Mouse (Mus musculus): ENCODE results near the gene Cadps. TPM values are rescaled to one million over a fixed set of nuclear protein-coding genes. Genes with fewer than 3 reads are reported as not detected.

Cadps gene
- total and polyA plus RNA-seq, 3 experiments: 0.04 to 0.07 TPM; not detected in 1

DNA sequence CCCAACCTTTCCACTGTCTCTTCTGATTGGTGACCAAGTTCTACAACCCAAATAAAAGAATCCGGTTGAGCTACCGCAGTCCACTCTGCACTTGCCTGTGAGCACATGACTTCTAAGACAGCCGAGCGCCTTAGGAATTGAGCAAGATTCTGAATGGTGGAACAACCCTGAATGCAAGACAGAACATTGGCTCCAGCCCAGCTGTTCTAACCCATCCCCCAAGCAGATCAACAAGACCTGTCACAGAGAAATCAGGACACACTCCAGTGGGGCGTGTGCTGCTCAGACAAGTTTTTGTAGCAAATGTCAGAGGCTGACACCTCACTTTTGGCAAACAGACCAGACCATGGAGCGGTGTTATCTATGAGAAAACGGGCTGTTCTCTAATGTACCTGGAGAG, 431.7 kb downstream of the Cadps start:
- no peak overlapping the region for H3K9ac ChIP-seq (ENCODE audit: insufficient read depth, low read depth)
- H3K79me2 ChIP-seq (replicated peaks; ENCODE audit: control insufficient read depth, extremely low read depth, insufficient read depth, poor library complexity, severe bottlenecking): no peaks in the 10 kb centered on the region
- H3K4me1 ChIP-seq (ENCODE audit: control insufficient read depth in 1 of 2, insufficient read depth in 2 of 2): peaks cover 0 to 6% of the 10 kb centered on the region in 2 experiments; a peak in 2 of 4 replicates
- no peak overlapping the region for H3K4me2 ChIP-seq (ENCODE audit: insufficient read depth, low read depth, poor library complexity, severe bottlenecking)
- H3K27ac ChIP-seq (ENCODE audit: insufficient read depth, low read depth): no peak overlapping the region
- no peaks in the 10 kb centered on the region for H3K36me3 ChIP-seq (replicated peaks in 1 of 2; ENCODE audit: control insufficient read depth in 1 of 2, insufficient read depth in 1 of 2, low read length in 1 of 2)
- TF ChIP-seq EP300 (IDR thresholded peaks at IDR 0.05; ENCODE audit: low read length): no peak
- TF ChIP-seq JUND (conservative IDR thresholded peaks at IDR 0.05; ENCODE audit: low read depth, low read length): no peak
- TF ChIP-seq KAT2A (IDR thresholded peaks at IDR 0.05; ENCODE audit: insufficient replicate concordance, low read length): no peak
- no peak for TF ChIP-seq IRF4 (IDR thresholded peaks at IDR 0.05; ENCODE audit: low read depth, low read length)
- TF ChIP-seq HCFC1 (IDR thresholded peaks at IDR 0.05; ENCODE audit: low read depth, low read length): no peak
- no peak for TF ChIP-seq POLR2AphosphoS2 (IDR thresholded peaks at IDR 0.05; ENCODE audit: low read depth, low read length)
- no peak for TF ChIP-seq POLR2A (IDR thresholded peaks at IDR 0.05; ENCODE audit: low read depth, low read length)
- no peak for TF ChIP-seq CTCF (conservative IDR thresholded peaks at IDR 0.05 in 1 of 2, IDR thresholded peaks at IDR 0.05 in 1 of 2; ENCODE audit: low read depth in 2 of 2, low read length in 2 of 2)
- TF ChIP-seq BHLHE40 (IDR thresholded peaks at IDR 0.05; ENCODE audit: low read depth, low read length): no peak
- no peak for TF ChIP-seq E2F4 (IDR thresholded peaks at IDR 0.05; ENCODE audit: insufficient replicate concordance, low read depth, low read length)
- no peak for TF ChIP-seq SIN3A (IDR thresholded peaks at IDR 0.05; ENCODE audit: low read length)
- no peak for TF ChIP-seq ZNF384 (IDR thresholded peaks at IDR 0.05; ENCODE audit: low read depth, low read length)
- TF ChIP-seq TBP (conservative IDR thresholded peaks at IDR 0.05; ENCODE audit: low read depth, low read length): no peak
- TF ChIP-seq NELFE (IDR thresholded peaks at IDR 0.05; ENCODE audit: low read depth, low read length): no peak
- TF ChIP-seq MYC (IDR thresholded peaks at IDR 0.05; ENCODE audit: low read depth, low read length): no peak
- no peak for TF ChIP-seq SMC3 (IDR thresholded peaks at IDR 0.05; ENCODE audit: low read depth, low read length)
- TF ChIP-seq RAD21 (IDR thresholded peaks at IDR 0.05; ENCODE audit: low read depth, low read length): no peak
- dilution Hi-C loops (cut with MboI; ENCODE audit: extremely low pct_ligation_motif_present, extremely low pct_unique_long_range_greater_than_20kb, low sequenced_read_pairs): no loop called here
- in situ Hi-C loops (cut with MboI; ENCODE audit: low pct_ligation_motif_present, low pct_unique_long_range_greater_than_20kb, low sequenced_read_pairs): no loop called here
- no peaks in the 10 kb centered on the region for H3K27me3 ChIP-seq (replicated peaks)
- H3K9me3 ChIP-seq (replicated peaks; ENCODE audit: low read length): no peaks in the 10 kb centered on the region
- H3K4me3 ChIP-seq (replicated peaks in 1 of 3; ENCODE audit: low read depth in 2 of 3, low read length in 2 of 3, poor library complexity in 1 of 3): no peak overlapping the region
- DNase-seq (ENCODE audit: extremely low read depth): no peak

DNA sequence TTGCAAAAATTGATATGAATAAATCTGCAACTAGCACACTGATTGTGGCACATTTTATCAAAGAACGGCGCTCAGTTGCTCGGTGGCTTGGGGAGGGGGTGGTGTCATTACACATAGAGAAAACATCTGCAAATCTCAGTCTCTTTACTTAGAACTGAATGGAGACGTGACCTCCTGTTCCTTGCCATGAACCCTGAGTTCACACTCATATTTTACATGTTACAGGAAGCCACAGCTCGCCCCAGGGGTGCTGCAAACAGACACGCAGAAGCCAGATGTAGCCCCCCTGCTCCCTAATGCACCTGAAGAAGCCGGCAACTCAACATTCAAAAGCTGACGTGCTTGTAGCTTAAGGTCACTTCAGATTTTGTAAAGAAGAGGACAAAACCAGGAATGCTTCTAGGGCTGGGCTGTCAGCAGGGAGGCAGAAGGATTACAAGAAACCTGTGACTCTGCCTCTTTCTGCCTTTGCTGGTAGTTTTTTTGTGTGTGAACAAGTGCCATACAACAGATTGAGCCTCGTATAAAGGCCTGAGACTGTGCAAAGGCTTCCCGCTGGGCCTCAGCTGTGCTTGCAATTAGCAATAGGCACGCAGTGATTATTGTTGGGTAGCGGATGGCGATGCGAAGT, 434.0 kb downstream of the Cadps start:
- TF ChIP-seq SMC3 (IDR thresholded peaks at IDR 0.05; ENCODE audit: low read depth, low read length): no peak
- no peak for TF ChIP-seq ZNF384 (IDR thresholded peaks at IDR 0.05; ENCODE audit: low read depth, low read length)
- no peak for TF ChIP-seq MYC (IDR thresholded peaks at IDR 0.05; ENCODE audit: low read depth, low read length)
- no peak for TF ChIP-seq MXI1 (IDR thresholded peaks at IDR 0.05; ENCODE audit: low read depth, low read length)
- TF ChIP-seq UBTF (IDR thresholded peaks at IDR 0.05; ENCODE audit: low read depth, low read length): no peak
- no peak for TF ChIP-seq PAX5 (IDR thresholded peaks at IDR 0.05; ENCODE audit: low read length)
- no peak for TF ChIP-seq MAX (IDR thresholded peaks at IDR 0.05; ENCODE audit: low read length)
- no peak for TF ChIP-seq NELFE (IDR thresholded peaks at IDR 0.05; ENCODE audit: low read depth, low read length)
- no peak for TF ChIP-seq MEF2A (IDR thresholded peaks at IDR 0.05; ENCODE audit: borderline replicate concordance, low read depth, low read length)
- no peak for TF ChIP-seq CTCF (conservative IDR thresholded peaks at IDR 0.05 in 1 of 2, IDR thresholded peaks at IDR 0.05 in 1 of 2; ENCODE audit: low read depth in 2 of 2, low read length in 2 of 2)
- TF ChIP-seq MAZ (IDR thresholded peaks at IDR 0.05; ENCODE audit: low read depth, low read length): no peak
- TF ChIP-seq ZC3H11A (IDR thresholded peaks at IDR 0.05; ENCODE audit: low read depth, low read length): no peak
- TF ChIP-seq GABPA (IDR thresholded peaks at IDR 0.05; ENCODE audit: insufficient replicate concordance, low read depth, low read length): no peak
- TF ChIP-seq BHLHE40 (IDR thresholded peaks at IDR 0.05; ENCODE audit: low read depth, low read length): no peak
- DNase-seq (ENCODE audit: extremely low read depth): no peak
- Histone ChIP-seq H3K36me3 (replicated peaks in 1 of 2; ENCODE audit: control insufficient read depth in 1 of 2, insufficient read depth in 1 of 2, low read length in 1 of 2) (no peaks in the 10 kb centered on the region), H3K79me2 (replicated peaks; ENCODE audit: control insufficient read depth, extremely low read depth, insufficient read depth, poor library complexity, severe bottlenecking) (no peaks in the 10 kb centered on the region), H3K9ac (ENCODE audit: insufficient read depth, low read depth) (no peak overlapping the region), H3K27me3 (replicated peaks) (no peaks in the 10 kb centered on the region), H3K9me3 (replicated peaks; ENCODE audit: low read length) (no peaks in the 10 kb centered on the region), H3K4me2 (ENCODE audit: insufficient read depth, low read depth, poor library complexity, severe bottlenecking) (no peak overlapping the region), H3K27ac (ENCODE audit: insufficient read depth, low read depth) (no peak overlapping the region), H3K4me1 (ENCODE audit: control insufficient read depth in 1 of 2, insufficient read depth in 2 of 2) (peaks cover 0 to 20% of the 10 kb centered on the region in 2 experiments; a peak in 2 of 4 replicates), H3K4me3 (replicated peaks in 1 of 3; ENCODE audit: low read depth in 2 of 3, low read length in 2 of 3, poor library complexity in 1 of 3) (no peak overlapping the region)
- dilution Hi-C loops (cut with MboI; ENCODE audit: extremely low pct_ligation_motif_present, extremely low pct_unique_long_range_greater_than_20kb, low sequenced_read_pairs) (no loop called here), in situ Hi-C loops (cut with MboI; ENCODE audit: low pct_ligation_motif_present, low pct_unique_long_range_greater_than_20kb, low sequenced_read_pairs) (no loop called here)
